Mouse (Mus musculus): ENCODE measurements at regions not wholly inside any gene's neighbourhood (a gene's known extent, or its start where the extent isn't known, plus 50 kb on each side); places are given as distances from the start of the nearest gene placed in this dataset.

GRCm38 (mm10) chr1:119302349-119302995 is 119.6 kb downstream of the Inhbb start:
- H3K4me1 ChIP-seq (replicated peaks) = peaks cover 18% of the 10 kb centered on the region
- H3K4me2 ChIP-seq = no peak overlapping the region
- H3K36me3 ChIP-seq = no peaks in the 10 kb centered on the region
- no peak overlapping the region for H3K27ac ChIP-seq
- ATAC-seq (ENCODE audit: low FRiP score) = no peak
- WGBS = 61% methylated on average over 7 of the region's 7 CpGs
- H3K9me3 ChIP-seq = no peaks in the 10 kb centered on the region
- H3K27me3 ChIP-seq = peaks cover 25% of the 10 kb centered on the region
- H3K4me3 ChIP-seq = no peak overlapping the region
- H3K9ac ChIP-seq = no peak overlapping the region

- Histone ChIP-seq H3K36me3 (no peaks in the 10 kb centered on the region), H3K9ac (no peak overlapping the region), H3K4me1 (replicated peaks) (peaks cover 18% of the 10 kb centered on the region), H3K4me2 (no peak overlapping the region), H3K4me3 (no peak overlapping the region), H3K9me3 (no peaks in the 10 kb centered on the region), H3K27me3 (peaks cover 24% of the 10 kb centered on the region), H3K27ac (no peak overlapping the region)
- WGBS = 95% methylated on average over 7 of the region's 7 CpGs
- no peak; the same call in 1 of the 2 replicates for ATAC-seq (ENCODE audit: low FRiP score)
These were observed 120.1 kb downstream of the Inhbb start for GRCm38 (mm10) chr1:119301931-119302330.

- H3K36me3 ChIP-seq = no peaks in the 10 kb centered on the region
- WGBS = 92% methylated on average over 11 of the region's 11 CpGs
- H3K4me2 ChIP-seq = no peak overlapping the region
- ATAC-seq (ENCODE audit: low FRiP score) = no peak
- H3K4me1 ChIP-seq (replicated peaks) = peaks cover 18% of the 10 kb centered on the region
- no peak overlapping the region for H3K9ac ChIP-seq
- peaks cover 19% of the 10 kb centered on the region for H3K27me3 ChIP-seq
- H3K9me3 ChIP-seq = no peaks in the 10 kb centered on the region
- H3K27ac ChIP-seq = no peak overlapping the region
- no peak overlapping the region for H3K4me3 ChIP-seq
These were observed 120.8 kb downstream of the Inhbb start for GRCm38 (mm10) chr1:119301258-119301657.

GRCm38 (mm10) chr1:119299842-119300752 is 122.0 kb downstream of the Inhbb start:
- no peak for ATAC-seq (ENCODE audit: low FRiP score)
- Histone ChIP-seq H3K4me1 (replicated peaks) (peaks cover 11% of the 10 kb centered on the region; the same call in 1 of the 2 replicates), H3K27me3 (peaks cover 17% of the 10 kb centered on the region), H3K4me2 (no peak overlapping the region), H3K27ac (no peak overlapping the region), H3K4me3 (no peak overlapping the region), H3K9ac (no peak overlapping the region), H3K9me3 (no peaks in the 10 kb centered on the region), H3K36me3 (no peaks in the 10 kb centered on the region)
- 85% methylated on average over 12 of the region's 12 CpGs for WGBS

GRCm38 (mm10) chr1:119298696-119299230 is 123.3 kb downstream of the Inhbb start:
- Histone ChIP-seq H3K4me1 (replicated peaks) (no peaks in the 10 kb centered on the region), H3K4me3 (no peak overlapping the region), H3K27ac (no peak overlapping the region), H3K4me2 (no peak overlapping the region), H3K9me3 (no peaks in the 10 kb centered on the region), H3K9ac (no peak overlapping the region), H3K27me3 (peaks cover 15% of the 10 kb centered on the region), H3K36me3 (no peaks in the 10 kb centered on the region)
- no peak for ATAC-seq (ENCODE audit: low FRiP score)
- whole genome bisulfite sequencing = 79% methylated on average over 6 of the region's 6 CpGs

GRCm38 (mm10) chr1:119295121-119295520 is 126.9 kb downstream of the Inhbb start:
- Histone ChIP-seq H3K27ac (no peak overlapping the region), H3K9me3 (no peaks in the 10 kb centered on the region), H3K4me3 (no peak overlapping the region), H3K9ac (no peak overlapping the region), H3K36me3 (no peaks in the 10 kb centered on the region), H3K4me1 (replicated peaks) (no peaks in the 10 kb centered on the region), H3K4me2 (no peak overlapping the region), H3K27me3 (0 out of 2 replicates have a peak, but pooled peaks cover under 1% of the 10 kb centered on the region)
- no peak for ATAC-seq (ENCODE audit: low FRiP score)
- 89% methylated on average over 8 of the region's 8 CpGs for WGBS

GRCm38 (mm10) chr1:119293839-119294238 is 128.2 kb downstream of the Inhbb start:
- no peaks in the 10 kb centered on the region for H3K27me3 ChIP-seq
- no peaks in the 10 kb centered on the region for H3K9me3 ChIP-seq
- H3K9ac ChIP-seq = no peak overlapping the region
- no peaks in the 10 kb centered on the region for H3K36me3 ChIP-seq
- no peak overlapping the region for H3K27ac ChIP-seq
- no peaks in the 10 kb centered on the region for H3K4me1 ChIP-seq (replicated peaks)
- no peak for ATAC-seq (ENCODE audit: low FRiP score)
- WGBS = 88% methylated on average over 9 of the region's 9 CpGs
- no peak overlapping the region for H3K4me2 ChIP-seq
- no peak overlapping the region for H3K4me3 ChIP-seq

- Histone ChIP-seq H3K27ac (no peak overlapping the region), H3K9me3 (no peaks in the 10 kb centered on the region), H3K27me3 (no peaks in the 10 kb centered on the region), H3K4me1 (replicated peaks) (no peaks in the 10 kb centered on the region), H3K4me3 (no peak overlapping the region), H3K4me2 (no peak overlapping the region), H3K36me3 (no peaks in the 10 kb centered on the region), H3K9ac (no peak overlapping the region)
- ATAC-seq (ENCODE audit: low FRiP score) = no peak
- 86% methylated on average over 7 of the region's 7 CpGs for WGBS
These were observed 129.8 kb downstream of the Inhbb start for GRCm38 (mm10) chr1:119292216-119292615.

GRCm38 (mm10) chr1:119290165-119290916 is 131.7 kb downstream of the Inhbb start:
- no peaks in the 10 kb centered on the region for H3K27me3 ChIP-seq
- H3K4me2 ChIP-seq = no peak overlapping the region
- H3K27ac ChIP-seq = no peak overlapping the region
- 77% methylated on average over 8 of the region's 9 CpGs for WGBS
- H3K4me3 ChIP-seq = no peak overlapping the region
- H3K4me1 ChIP-seq (replicated peaks) = no peaks in the 10 kb centered on the region
- no peaks in the 10 kb centered on the region for H3K36me3 ChIP-seq
- no peak for ATAC-seq (ENCODE audit: low FRiP score)
- no peak overlapping the region for H3K9ac ChIP-seq
- no peaks in the 10 kb centered on the region for H3K9me3 ChIP-seq

GRCm38 (mm10) chr1:119289516-119290164 is 132.4 kb downstream of the Inhbb start:
- Histone ChIP-seq H3K27me3 (no peaks in the 10 kb centered on the region), H3K4me2 (no peak overlapping the region), H3K36me3 (no peaks in the 10 kb centered on the region), H3K4me3 (no peak overlapping the region), H3K9me3 (no peaks in the 10 kb centered on the region), H3K27ac (no peak overlapping the region), H3K4me1 (replicated peaks) (no peaks in the 10 kb centered on the region), H3K9ac (no peak overlapping the region)
- ATAC-seq (ENCODE audit: low FRiP score) = no peak
- 85% methylated on average over 11 of the region's 11 CpGs for whole genome bisulfite sequencing

GRCm38 (mm10) chr1:119282416-119282815 is 139.6 kb downstream of the Inhbb start:
- Histone ChIP-seq H3K36me3 (no peaks in the 10 kb centered on the region), H3K27ac (no peak overlapping the region), H3K27me3 (no peaks in the 10 kb centered on the region), H3K9me3 (no peaks in the 10 kb centered on the region), H3K4me3 (no peak overlapping the region), H3K9ac (no peak overlapping the region), H3K4me2 (no peak overlapping the region), H3K4me1 (replicated peaks) (no peaks in the 10 kb centered on the region)
- ATAC-seq (ENCODE audit: low FRiP score) = no peak
- WGBS = 88% methylated on average over 1 of the region's 1 CpGs

GRCm38 (mm10) chr1:119279261-119279660 is 142.8 kb downstream of the Inhbb start:
- Histone ChIP-seq H3K4me1 (replicated peaks) (no peaks in the 10 kb centered on the region), H3K27ac (no peak overlapping the region), H3K4me2 (no peak overlapping the region), H3K4me3 (no peak overlapping the region), H3K9ac (no peak overlapping the region), H3K9me3 (no peaks in the 10 kb centered on the region), H3K36me3 (no peaks in the 10 kb centered on the region), H3K27me3 (no peaks in the 10 kb centered on the region)
- 89% methylated on average over 3 of the region's 3 CpGs for WGBS
- ATAC-seq (ENCODE audit: low FRiP score) = no peak

All from hindbrain, embryonic 13.5 days (tissue).